Mouse (Mus musculus) heart, postnatal 0 days (tissue): Measurements from ENCODE around the gene Adssl1. TPM values are rescaled to one million over a fixed set of nuclear protein-coding genes. Genes with fewer than 3 reads are reported as not detected.

Experiments
- ATAC-seq: fragments of 200-750 bp; cut with Nextera tagmentation; 2 replicates; pipeline ENCODE4 v1.8.0; 2017; ENCODE audit warnings: low read depth, moderate number of reproducible peaks, moderate library complexity; ENCODE audit not compliant: insufficient read depth
- DNase-seq: peaks from one replicate; pipeline ENCODE4 v3.0.0-alpha.2; 2016; ENCODE audit warnings: low spot score
- H3K27ac ChIP-seq: fragments of 300-500 bp; sonication (generic); 2 replicates; pipeline ENCODE4 v1.5.1; 2014; ENCODE audit warnings: low read depth, mild to moderate bottlenecking
- H3K27me3 ChIP-seq: fragments of 300-500 bp; sonication (generic); 2 replicates; pipeline ENCODE4 v1.6.1; 2014; ENCODE audit warnings: low read length, mixed read lengths; ENCODE audit not compliant: control insufficient read depth, insufficient read depth
- H3K36me3 ChIP-seq: fragments of 300-500 bp; sonication (generic); replicated peaks from 2 replicates; pipeline ENCODE4 v1.6.1; 2014; ENCODE audit warnings: low read length, mixed read lengths; ENCODE audit not compliant: control insufficient read depth, insufficient read depth
- H3K4me1 ChIP-seq: fragments of 300-500 bp; sonication (generic); 2 replicates; pipeline ENCODE4 v1.6.1; 2014; ENCODE audit warnings: antibody characterized with exemption; ENCODE audit not compliant: control insufficient read depth, insufficient read depth
- H3K4me2 ChIP-seq: fragments of 300-500 bp; sonication (generic); 2 replicates; pipeline ENCODE4 v1.6.1; 2014; ENCODE audit warnings: low read depth, mild to moderate bottlenecking, low read length, moderate library complexity
- H3K4me3 ChIP-seq: fragments of 300-500 bp; sonication (generic); 2 replicates; pipeline ENCODE4 v1.5.1; 2014; ENCODE audit warnings: low read depth, low read length
- H3K9ac ChIP-seq: fragments of 300-500 bp; sonication (generic); replicated peaks from 2 replicates; pipeline ENCODE4 v1.6.1; 2014; ENCODE audit warnings: low read depth, low read length, mixed read lengths
- H3K9me3 ChIP-seq: fragments of 300-500 bp; sonication (generic); replicated peaks from 2 replicates; pipeline ENCODE4 v1.6.1; 2016; ENCODE audit warnings: low read length; ENCODE audit not compliant: control insufficient read depth
- CTCF ChIP-seq: IDR thresholded peaks from 2 replicates; pipeline ENCODE4 v1.5.1; 2016; ENCODE audit warnings: antibody characterized with exemption, control low read depth, low read depth
- EP300 ChIP-seq: IDR thresholded peaks from 2 replicates; pipeline ENCODE4 v1.6.1; 2016; ENCODE audit warnings: antibody characterized with exemption, low read depth
- WGBS: fragments of 180-500 bp; shearing (Covaris S2); extraction: QIAGEN DNeasy Blood & Tissue Kit; methylation state at CpG from one replicate; pipeline ENCODE4 v1.1.7; 2014; 5-methylcytosine and 5-hydroxymethylcytosine counted together
- microRNA-seq: library from miRNA; unstranded; fragments of <30 nt; microRNA quantifications from one replicate; pipeline ENCODE4, GENCODE M21; 2016
- polyA plus RNA-seq: library from polyadenylated mRNA; unstranded; fragments of >200 nt; fragmentation: Nextera tagmentation; extraction: Ambion mirVana; gene quantifications from 2 replicates; pipeline ENCODE4 v1.2.1, GENCODE M21; 2015
- total RNA-seq: library from RNA; depleted of rRNA; stranded (reverse); fragments of >200 nt; gene quantifications from 2 replicates; pipeline ENCODE4 v1.2.3, GENCODE M21; 2014; ENCODE audit warnings: low replicate concordance; rRNA removed

Adssl1 gene
- total and polyA plus RNA-seq, 2 experiments from 2014 or later = 86.8 to 159 TPM

- ATAC-seq = peak; percentile 15
- H3K4me3 ChIP-seq = peak overlapping the region; percentile 81
- H3K27me3 ChIP-seq = peaks cover 8% of the 10 kb centered on the region; the same call in 1 of the 2 replicates
- H3K9ac ChIP-seq = peak overlapping the region; percentile 72
- no peak for TF ChIP-seq CTCF
- no peak for TF ChIP-seq EP300
- DNase-seq = no peak
- H3K27ac ChIP-seq = peak overlapping the region; percentile 79
- H3K4me2 ChIP-seq = peak overlapping the region; percentile 95
- WGBS = 8% methylated on average over 66 of the region's 87 CpGs
- peaks cover 23% of the 10 kb centered on the region; the same call in 1 of the 2 replicates for H3K36me3 ChIP-seq
- H3K4me1 ChIP-seq = peaks cover 15% of the 10 kb centered on the region
- no peaks in the 10 kb centered on the region for H3K9me3 ChIP-seq
These were observed 59.5 kb downstream of the Adssl1 start for GRCm38 (mm10) chr12:112679027-112679996.

GRCm38 (mm10) chr12:112683351-112683750 is 63.5 kb downstream of the Adssl1 start:
- Histone ChIP-seq H3K9ac (no peak overlapping the region), H3K4me1 (peaks cover 5% of the 10 kb centered on the region; the same call in 1 of the 2 replicates), H3K4me2 (no peak overlapping the region), H3K27me3 (peaks cover 8% of the 10 kb centered on the region; the same call in 1 of the 2 replicates), H3K27ac (no peak overlapping the region), H3K36me3 (peaks cover 23% of the 10 kb centered on the region; the same call in 1 of the 2 replicates), H3K9me3 (no peaks in the 10 kb centered on the region), H3K4me3 (no peak overlapping the region)
- WGBS = 52% methylated on average over 7 of the region's 7 CpGs
- ATAC-seq (no peak), DNase-seq (no peak)
- TF ChIP-seq EP300 (no peak), CTCF (no peak)

GRCm38 (mm10) chr12:112688458-112688857 is 68.6 kb downstream of the Adssl1 start:
- no peaks in the 10 kb centered on the region for H3K27me3 ChIP-seq
- no peak overlapping the region for H3K4me2 ChIP-seq
- H3K4me1 ChIP-seq = peaks cover 9% of the 10 kb centered on the region
- ATAC-seq = no peak
- no peak for DNase-seq
- no peak overlapping the region for H3K9ac ChIP-seq
- H3K4me3 ChIP-seq = no peak overlapping the region
- TF ChIP-seq CTCF (no peak), EP300 (no peak)
- no peaks in the 10 kb centered on the region for H3K36me3 ChIP-seq
- WGBS = 40% methylated on average over 15 of the region's 15 CpGs
- no peak overlapping the region for H3K27ac ChIP-seq
- H3K9me3 ChIP-seq = no peaks in the 10 kb centered on the region

Small RNA genes lying within 50 kb of the gene (microRNA-seq; reads per million reads assigned to microRNA genes)
- 0.71 reads per million for gene Mir6939

Other genes starting within 250 kb of the Adssl1 start
- gene A530016L24Rik, start 130.6 kb upstream of the Adssl1 start, total RNA-seq = 9.9 and 14.1 TPM in 2 replicates
- 6.0 and 6.9 TPM in 2 replicates for gene A530016L24Rik, start 130.6 kb upstream of the Adssl1 start, polyA plus RNA-seq
- gene Tmem179, start 103.3 kb upstream of the Adssl1 start, total RNA-seq = 0.85 TPM in 1 of 2 replicates, not detected in the other
- gene Tmem179, start 103.3 kb upstream of the Adssl1 start, polyA plus RNA-seq = 0.14 and 0.27 TPM in 2 replicates
- gene Inf2, start 31.3 kb upstream of the Adssl1 start, total RNA-seq = 15.1 and 17.1 TPM in 2 replicates
- 1.8 and 2.7 TPM in 2 replicates for gene Inf2, start 31.3 kb upstream of the Adssl1 start, polyA plus RNA-seq
- 92.0 and 107 TPM in 2 replicates for gene Siva1, start 24.6 kb downstream of the Adssl1 start, total RNA-seq
- 62.2 and 71.1 TPM in 2 replicates for gene Siva1, start 24.6 kb downstream of the Adssl1 start, polyA plus RNA-seq
- gene Akt1, start 54.8 kb downstream of the Adssl1 start, total RNA-seq = 206 and 234 TPM in 2 replicates
- gene Akt1, start 54.8 kb downstream of the Adssl1 start, polyA plus RNA-seq = 60.6 and 70.9 TPM in 2 replicates
- gene Zbtb42, start 58.8 kb downstream of the Adssl1 start, total RNA-seq = 3.2 and 18.3 TPM in 2 replicates
- 4.6 TPM in 2 replicates for gene Zbtb42, start 58.8 kb downstream of the Adssl1 start, polyA plus RNA-seq
- gene Cep170b, start 100.4 kb downstream of the Adssl1 start, total RNA-seq = 10.1 and 17.6 TPM in 2 replicates
- gene Cep170b, start 100.4 kb downstream of the Adssl1 start, polyA plus RNA-seq = 1.8 and 2.4 TPM in 2 replicates
- gene Pld4, start 140.6 kb downstream of the Adssl1 start, total RNA-seq = 6.8 and 7.2 TPM in 2 replicates
- gene Pld4, start 140.6 kb downstream of the Adssl1 start, polyA plus RNA-seq = 3.4 and 4.7 TPM in 2 replicates
- gene Ahnak2, start 182.6 kb downstream of the Adssl1 start, total RNA-seq = 6.8 and 10.5 TPM in 2 replicates
- 2.3 and 2.4 TPM in 2 replicates for gene Ahnak2, start 182.6 kb downstream of the Adssl1 start, polyA plus RNA-seq
- 7.1 and 9.4 TPM in 2 replicates for gene Clba1, start 188.9 kb downstream of the Adssl1 start, total RNA-seq
- gene Clba1, start 188.9 kb downstream of the Adssl1 start, polyA plus RNA-seq = 6.7 and 8.2 TPM in 2 replicates
- 27.7 and 32.2 TPM in 2 replicates for gene Cdca4, start 209.4 kb downstream of the Adssl1 start, total RNA-seq
- 18.6 and 19.1 TPM in 2 replicates for gene Cdca4, start 209.4 kb downstream of the Adssl1 start, polyA plus RNA-seq
- 0.38 TPM in 1 of 2 replicates, not detected in the other for gene Gpr132, start 248.2 kb downstream of the Adssl1 start, total RNA-seq
- gene Gpr132, start 248.2 kb downstream of the Adssl1 start, polyA plus RNA-seq = 0.04 TPM in 1 of 2 replicates, not detected in the other